Mouse (Mus musculus) G1E (cell line): ENCODE measurements around the gene Gm13698.
"Not testable (repeated sequence)": the region's sequence is repeated elsewhere in the genome, so short reads cannot be mapped to it uniquely, and the experiment has no call there.

Experiments
- CTCF ChIP-seq: IDR thresholded peaks from 2 replicates; pipeline ENCODE4 v1.5.1; 2012; ENCODE audit warnings: low read depth, low read length, inconsistent platforms, mixed read lengths
- GATA1 ChIP-seq: IDR thresholded peaks from 2 replicates; pipeline ENCODE4 v1.6.1; 2012; ENCODE audit warnings: borderline replicate concordance, low read length, inconsistent platforms, mixed read lengths
- GATA2 ChIP-seq: IDR thresholded peaks from 2 replicates; pipeline ENCODE4 v1.6.1; 2012; ENCODE audit warnings: low read depth, low read length, inconsistent platforms, borderline replicate concordance
- POLR2AphosphoS5 ChIP-seq: IDR thresholded peaks from 2 replicates; pipeline ENCODE4 v1.6.1; 2012; ENCODE audit warnings: low read depth, low read length, inconsistent platforms; ENCODE audit not compliant: insufficient replicate concordance
- TAL1 ChIP-seq: conservative IDR thresholded peaks from 2 replicates; pipeline ENCODE4 v1.6.1; 2012; ENCODE audit warnings: low read depth, low read length, inconsistent platforms, mixed read lengths

- not testable (repeated sequence) for TF ChIP-seq TAL1, CTCF, GATA1, GATA2, POLR2AphosphoS5
Observed at GRCm38 (mm10) chr2:83972823-83973222, 17.3 kb downstream of the Gm13698 start, which contains the start of gene Gm13696.
